Mouse (Mus musculus): ENCODE data around the gene Hoxb2.

Hoxb2 gene

DNA sequence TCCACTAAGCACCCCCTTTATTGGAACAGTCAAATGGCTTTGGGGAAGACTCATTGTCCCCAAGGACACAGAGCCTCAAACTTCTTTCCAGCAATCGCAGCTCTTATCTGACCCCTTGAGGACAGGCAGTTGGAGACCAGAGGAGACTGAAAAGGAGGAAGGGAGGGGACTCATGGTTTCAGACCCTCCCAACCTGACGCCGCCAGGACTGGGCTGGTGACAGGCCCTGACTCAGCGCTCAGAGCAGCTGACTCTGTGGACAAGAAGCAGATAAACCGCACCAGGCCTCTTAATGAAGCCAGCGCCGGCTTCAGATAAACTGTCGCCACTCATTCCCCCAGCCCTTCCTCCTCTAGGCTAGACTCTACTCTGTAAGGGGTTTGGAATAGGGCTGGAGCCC, 49.6 kb downstream of the Hoxb2 start:
- peak; percentile 47 for DNase-seq (ENCODE audit: extremely low spot score)
